Mouse (Mus musculus) kidney, postnatal 14 days (tissue): ENCODE data around the gene Gas7.

Source experiments
- DNase-seq: peaks from one replicate; pipeline ENCODE4 v3.0.0; 2022; ENCODE audit warnings: mixed read lengths

The Gas7 gene

DNA sequence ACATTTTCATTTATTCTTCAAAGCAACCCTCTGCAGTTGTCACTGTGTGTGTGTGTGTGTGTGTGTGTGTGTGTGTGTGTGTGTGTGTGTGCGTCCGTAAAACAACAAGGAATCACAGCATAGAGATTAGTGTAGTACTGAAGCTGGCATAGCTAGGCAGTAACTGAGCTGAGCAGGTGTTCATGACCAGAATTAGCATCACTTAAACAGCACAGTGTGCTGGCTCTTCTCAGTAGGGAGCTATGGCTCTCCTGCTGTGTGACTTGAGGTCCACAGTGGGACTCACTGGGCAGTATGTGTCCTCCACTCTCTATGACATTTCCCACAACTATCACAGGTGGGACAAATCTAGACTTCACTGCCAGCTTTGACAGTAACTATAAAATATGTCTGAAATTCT, 275.8 kb downstream of the Gas7 start:
- no peak for DNase-seq

DNA sequence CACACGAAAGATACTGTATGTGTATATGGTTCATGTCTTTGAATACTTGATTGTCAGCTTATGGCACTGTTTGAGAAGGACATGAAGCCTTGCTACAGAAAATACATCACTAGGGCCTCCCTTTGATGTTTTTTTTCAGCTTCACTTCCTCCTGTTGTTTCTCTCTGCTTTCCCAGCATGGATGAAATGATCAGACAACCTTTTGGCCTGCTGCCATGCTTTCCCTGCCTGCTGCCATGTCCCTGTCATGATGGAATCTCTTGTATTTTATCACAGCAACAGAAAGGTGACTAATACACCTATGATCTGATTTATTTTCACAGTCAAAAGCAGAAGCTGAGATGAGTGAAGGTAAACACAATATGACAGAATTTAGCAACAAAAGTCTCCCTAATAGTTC, 278.5 kb downstream of the Gas7 start:
- no peak for DNase-seq

DNA sequence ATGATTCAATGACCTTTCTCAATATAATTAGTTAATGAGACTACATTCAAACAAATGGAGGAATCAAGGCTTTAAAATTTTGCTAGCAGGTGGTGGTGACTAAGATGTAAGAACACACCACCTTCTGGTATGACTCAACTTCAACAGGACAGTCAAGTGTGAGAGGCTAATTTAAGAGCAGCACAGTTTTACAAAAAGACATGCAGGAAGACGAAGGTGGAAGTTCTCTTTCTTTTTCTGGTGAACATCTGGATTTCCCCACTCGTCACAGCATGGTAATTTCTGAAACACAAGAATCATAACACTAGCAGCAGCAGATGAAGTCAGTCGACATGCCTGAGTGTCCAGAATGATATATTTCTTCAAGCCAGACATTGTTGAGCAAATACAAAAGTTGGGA, 279.4 kb downstream of the Gas7 start:
- DNase-seq: no peak

DNA sequence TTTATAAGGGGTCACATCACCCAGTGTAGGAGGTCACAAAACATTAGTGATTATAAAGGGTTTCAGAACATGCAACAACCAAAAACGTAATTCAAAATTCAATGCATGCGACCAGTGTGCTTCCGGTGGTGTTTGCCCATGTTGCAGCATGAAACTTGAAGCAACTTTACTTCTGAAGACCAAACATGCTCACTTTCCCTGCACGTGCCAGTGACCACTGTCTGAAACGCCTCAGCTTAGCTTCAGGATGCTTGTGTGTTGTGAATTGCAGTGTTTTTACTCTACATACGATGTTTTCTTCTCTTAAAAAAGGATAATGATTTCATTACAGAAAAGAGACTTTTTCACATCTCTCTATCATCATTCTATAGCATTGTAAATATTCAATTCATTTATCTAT, 283.1 kb downstream of the Gas7 start:
- no peak for DNase-seq
